Mouse (Mus musculus) cerebellum, postnatal 36 days (tissue): ENCODE results near the gene Tle6.
"Not testable (repeated sequence)": the region's sequence is repeated elsewhere in the genome, so short reads cannot be mapped to it uniquely, and the experiment has no call there.

Experiments
- DNase-seq, 2 experiments: peaks; one replicate each; pipeline ENCODE4 v3.0.0; 2021 to 2022; ENCODE audit warnings: mixed read lengths in 2 of 2

Gene Tle6

DNA sequence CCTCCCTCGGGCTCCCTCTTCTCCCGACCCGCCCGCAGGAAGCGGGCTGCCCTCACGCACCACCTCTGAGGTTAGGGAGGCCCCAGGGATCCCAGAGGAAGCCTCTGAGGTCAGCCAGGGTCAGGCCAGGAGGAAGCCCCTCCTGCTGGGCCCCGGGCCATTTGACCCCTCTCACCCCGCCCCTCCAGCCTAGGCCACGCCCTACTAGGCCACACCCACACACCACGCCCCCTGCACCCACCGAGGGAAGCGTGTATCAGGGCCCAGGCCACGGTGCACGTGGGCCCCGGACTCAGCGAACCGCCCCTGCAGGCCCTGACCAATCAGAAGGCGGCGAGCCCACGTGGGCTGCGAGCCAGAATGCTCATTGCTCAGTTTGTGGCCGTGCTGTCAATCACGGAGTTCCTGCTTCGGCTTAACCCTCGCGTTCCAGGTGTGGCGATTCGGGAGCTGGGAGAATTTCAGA lies at the start of gene Tle6:
Gene Tle6 (minus strand): TSS at position 336 of the 466 bp plus-strand sequence.
- peak; percentile 95 to 96 for DNase-seq

DNA sequence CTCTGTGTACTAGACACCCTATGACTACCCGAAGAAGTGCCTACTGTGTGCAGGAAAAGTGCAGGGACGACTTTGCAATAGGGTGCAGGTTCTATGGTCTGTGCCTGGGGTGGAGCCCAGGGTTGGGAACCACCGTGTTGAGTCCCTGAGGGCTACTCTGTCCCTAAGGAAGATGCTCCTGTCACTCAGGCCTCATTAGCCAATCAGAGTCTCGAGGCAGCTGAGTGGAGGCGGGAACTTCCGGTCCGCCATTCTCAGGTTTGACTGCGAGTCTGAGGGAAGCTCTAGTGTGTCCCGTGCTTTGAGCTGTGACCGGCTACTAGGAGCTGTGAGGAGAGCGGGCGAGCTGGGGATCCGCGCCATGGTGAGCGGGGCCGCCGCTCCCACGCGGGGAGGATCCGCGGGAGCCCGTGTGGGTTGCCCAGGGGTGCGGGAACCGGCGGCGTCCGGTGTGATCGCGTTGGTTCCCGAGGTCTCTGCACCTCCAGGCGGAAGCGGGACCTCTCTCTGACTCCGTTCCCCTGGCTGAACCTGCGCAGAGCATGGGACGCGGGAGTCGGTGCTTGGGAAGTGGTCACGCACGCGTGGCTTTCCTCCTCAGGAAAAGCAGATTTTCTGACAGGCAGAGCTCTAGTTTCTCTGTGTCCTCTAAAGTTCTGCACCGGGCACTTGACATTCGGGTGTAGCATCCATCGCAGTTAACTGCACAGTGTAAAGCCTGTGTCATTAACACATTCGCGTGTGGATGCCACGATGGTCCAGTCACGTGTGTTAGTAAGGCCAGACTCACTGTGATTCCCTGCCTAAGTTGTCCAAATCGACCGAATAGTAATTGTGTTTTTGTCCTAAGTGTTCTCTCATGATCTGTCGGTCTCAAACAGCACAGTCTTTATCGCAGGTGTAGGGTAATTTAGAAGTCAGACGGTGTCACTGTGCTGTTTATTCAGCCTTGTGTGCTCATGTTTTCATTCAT lies 48.2 kb upstream of the Tle6 start, which contains the start of gene Gm10778:
Gene Gm10778 (plus strand): TSS at position 257 of the 973 bp plus-strand sequence.
- peak; percentile 86 to 91 for DNase-seq

DNA sequence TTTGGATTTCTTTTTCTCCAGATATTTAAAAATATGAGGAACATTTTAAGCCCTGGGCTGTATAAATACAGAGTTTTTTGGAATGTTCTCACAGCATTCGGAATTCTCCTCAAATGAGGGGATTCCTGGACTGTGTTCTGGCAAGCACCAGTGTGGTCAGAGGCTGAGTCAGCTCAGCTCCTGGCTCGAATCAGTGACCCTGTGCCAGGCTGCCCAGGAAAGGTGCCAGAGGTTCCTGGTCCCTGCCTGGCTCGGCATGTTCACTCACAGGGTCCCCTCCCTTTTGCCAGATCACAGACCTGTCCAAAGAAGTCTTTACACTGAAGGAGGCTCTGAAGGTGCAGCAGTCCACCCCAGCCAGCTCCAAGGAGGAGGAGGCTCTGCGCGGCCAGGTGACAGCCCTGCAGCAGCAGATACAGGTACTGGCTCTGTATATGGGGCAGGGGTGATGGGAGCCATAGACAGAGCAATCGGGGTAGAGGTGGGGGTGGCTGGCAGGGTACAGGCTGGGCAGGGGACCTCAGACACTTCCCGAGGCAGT lies 45.2 kb upstream of the Tle6 start:
- no peak for DNase-seq

DNA sequence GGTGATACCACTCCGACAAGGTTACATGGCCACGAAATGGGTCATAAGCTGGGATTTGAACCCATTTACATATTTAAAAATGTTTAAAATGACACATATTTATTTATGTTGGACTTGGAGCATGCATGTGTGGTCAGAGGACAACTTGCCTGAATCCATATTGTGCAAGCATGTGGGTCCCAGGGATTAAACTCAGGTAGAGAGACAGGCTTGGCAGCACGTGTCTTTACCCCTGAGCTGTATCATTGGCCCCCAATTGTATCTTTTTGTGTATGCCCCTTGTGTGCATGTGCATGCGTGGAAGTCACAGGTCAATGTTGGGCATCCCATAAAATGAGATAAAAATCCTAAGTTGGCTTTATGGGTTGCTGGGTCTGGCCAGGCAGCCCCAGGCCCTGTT lies 44.5 kb upstream of the Tle6 start:
- DNase-seq, result no peak

DNA sequence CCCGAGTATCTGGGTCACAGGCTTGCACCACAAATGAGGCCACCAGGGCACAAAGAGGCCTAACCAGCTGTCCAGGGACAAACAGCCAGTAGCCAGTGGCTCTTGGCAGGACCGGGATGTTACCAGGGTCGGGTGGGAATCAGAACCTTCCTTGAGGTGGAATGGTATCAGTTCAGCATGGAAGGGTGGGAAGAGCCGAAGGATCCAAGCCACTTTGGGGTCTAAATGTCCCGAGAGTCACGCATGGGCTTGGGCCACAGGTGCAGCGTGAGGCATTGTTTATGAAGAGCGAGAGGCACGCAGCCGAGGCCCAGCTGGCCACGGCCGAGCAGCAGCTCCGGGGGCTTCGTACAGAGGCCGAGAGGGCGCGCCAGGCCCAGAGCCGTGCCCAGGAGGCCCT lies 43.8 kb upstream of the Tle6 start:
- DNase-seq, result no peak

DNA sequence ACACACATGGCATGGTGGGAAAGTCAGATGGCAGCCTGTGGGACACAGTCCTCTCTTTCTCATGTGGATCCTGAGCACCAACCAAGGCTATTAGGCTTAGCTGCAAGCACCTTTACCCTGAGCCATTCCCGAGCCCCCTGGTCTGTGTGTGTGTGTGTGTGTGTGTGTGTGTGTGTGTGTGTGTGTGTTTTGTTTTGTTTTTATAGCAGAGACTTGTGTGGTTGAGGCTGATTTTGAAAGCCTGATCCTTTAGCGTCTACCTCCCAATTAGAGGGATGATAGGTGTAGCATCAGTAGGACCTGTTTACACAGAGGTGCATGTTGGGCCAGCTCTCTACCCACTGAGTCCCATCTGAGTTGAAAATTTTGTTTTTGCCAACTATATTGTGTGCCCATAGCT lies 43.3 kb upstream of the Tle6 start:
- no peak for DNase-seq

DNA sequence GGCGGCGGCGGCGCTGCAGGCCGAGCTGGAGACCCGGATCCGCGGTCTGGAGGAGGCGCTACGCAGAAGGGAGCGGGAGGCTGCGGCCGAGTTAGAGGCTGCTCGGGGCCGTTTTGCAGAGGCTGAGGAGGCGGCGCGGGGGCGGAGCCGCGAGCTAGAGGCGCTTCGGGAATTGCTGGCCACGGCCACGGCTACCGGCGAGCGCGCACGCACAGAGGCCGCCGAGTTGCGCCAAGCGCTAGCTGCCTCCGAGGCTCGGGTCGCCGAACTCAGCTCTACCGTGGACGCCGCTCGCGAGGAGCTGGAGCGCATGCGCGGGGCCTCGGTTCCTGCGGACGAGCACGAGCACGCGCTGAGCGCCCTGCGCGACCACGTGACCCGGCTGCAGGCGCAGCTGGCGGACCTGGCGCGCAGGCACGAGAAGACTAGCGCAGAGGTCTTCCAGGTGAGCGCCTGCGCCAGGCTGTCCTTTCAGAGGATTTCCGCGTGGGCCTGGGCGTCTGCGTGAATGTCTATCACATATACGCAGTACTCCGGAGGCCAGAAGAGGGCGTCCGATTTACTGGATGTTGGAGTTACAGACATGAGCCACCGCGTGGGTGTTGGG lies 42.7 kb upstream of the Tle6 start:
- peak; percentile 96 to 98 for DNase-seq

DNA sequence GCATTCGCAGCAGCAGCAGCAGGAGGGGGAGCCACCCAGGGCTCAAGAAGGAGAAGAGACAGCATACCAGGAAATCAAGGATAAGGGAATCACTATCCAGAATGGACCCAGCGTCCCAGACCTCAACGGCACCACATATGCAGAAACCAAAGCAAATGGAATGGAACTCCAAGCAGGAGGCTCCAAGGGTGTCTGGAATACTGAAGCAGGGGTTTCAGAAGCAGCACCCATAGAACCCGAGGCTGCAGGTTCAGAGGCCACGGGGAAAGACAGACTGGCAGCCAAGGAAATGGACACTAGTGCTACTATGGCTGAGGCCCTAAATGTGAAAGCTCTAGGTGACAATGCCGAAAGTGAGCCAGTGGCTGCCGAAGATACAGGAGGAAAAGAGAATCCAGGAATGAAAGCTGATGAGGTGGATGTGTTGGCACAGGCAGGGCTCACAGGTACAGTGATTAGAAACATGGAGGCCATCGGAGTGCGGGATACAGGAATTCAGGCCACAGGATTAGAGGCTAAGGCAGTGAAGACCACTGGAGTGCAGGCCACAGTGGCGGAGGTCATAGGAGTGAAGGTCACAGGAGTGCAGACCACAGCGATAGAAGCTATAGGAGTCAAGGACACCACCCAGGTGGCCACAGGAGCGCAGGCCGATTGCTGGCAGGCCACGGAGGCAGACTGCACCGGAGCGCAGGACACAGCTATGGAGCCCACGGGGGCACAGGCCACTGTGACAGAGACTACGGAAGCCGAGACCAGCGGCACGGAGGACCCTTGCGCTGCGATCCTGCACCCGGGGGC lies 42.0 kb upstream of the Tle6 start:
- DNase-seq, result no peak

DNA sequence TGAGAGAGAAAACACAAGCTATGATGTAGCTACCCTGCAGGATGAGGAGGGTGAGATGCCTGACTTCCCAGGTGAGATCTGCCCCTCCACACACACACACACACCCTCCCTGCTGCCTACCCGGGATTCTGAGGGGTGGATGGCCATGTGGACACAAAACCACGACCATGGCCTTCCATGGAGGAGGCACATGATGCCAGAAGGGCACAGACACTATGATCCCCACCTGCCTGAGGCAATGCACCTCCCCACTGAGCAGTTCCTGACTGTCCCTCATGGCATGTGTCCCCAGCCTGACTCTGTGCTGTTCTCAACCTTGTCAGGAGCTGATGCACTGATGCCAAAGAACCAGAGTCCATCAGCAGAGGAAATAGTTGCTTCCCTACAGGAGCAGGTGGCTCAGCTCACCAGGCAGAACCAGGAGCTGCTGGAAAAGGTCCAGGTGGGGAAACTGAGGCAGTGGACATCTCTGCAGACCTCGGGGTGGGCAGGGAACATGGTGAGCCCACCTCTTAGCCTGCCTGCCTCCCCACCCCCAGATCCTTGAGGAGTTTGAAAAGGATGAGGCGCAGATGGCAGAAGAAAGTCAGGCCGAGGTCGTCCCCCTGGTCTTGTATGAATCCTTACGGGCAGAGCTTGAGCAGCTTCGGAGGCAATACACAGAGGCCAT lies 41.2 kb upstream of the Tle6 start:
- DNase-seq, result peak; percentile 38 to 46

DNA sequence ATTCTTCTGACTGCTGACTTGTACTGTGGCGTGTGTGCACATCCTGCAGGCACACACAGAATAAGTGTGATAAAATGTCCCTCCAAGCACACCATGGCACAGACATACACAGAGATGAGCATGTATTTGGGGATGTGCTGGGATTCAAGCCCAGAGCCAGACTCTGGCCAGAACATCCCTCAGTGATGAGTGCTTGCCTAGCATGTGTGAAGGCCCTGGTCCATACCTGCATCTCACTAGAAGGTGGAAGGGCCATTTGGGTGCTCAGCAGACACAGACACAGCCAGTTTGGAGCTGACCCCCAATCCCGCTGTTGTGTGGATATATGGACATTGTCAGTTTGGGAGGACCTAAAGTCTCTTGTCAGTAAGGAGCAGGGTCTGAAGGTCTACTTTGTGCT lies 40.7 kb upstream of the Tle6 start:
- no peak for DNase-seq

DNA sequence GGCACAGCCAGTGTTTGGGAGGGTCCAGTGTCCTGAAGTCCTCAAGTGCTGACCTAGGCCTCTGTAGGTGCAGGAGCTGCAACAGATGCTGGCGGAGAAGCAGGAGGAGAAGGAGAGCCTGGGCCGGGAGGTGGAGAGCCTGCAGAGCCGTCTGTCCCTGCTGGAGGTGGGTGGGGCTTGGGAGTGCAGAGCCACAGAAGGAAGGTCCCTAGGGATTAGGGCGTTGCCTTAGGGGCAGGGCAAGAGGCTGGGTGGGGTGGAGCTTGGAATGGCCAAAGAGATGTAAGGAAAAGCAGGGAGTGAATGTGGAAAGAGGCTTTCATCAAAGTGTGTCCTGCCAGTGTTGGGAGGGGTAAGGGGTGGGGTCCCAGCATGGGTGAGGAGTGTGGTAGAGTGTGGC lies 40.0 kb upstream of the Tle6 start:
- DNase-seq, result not testable (repeated sequence)

DNA sequence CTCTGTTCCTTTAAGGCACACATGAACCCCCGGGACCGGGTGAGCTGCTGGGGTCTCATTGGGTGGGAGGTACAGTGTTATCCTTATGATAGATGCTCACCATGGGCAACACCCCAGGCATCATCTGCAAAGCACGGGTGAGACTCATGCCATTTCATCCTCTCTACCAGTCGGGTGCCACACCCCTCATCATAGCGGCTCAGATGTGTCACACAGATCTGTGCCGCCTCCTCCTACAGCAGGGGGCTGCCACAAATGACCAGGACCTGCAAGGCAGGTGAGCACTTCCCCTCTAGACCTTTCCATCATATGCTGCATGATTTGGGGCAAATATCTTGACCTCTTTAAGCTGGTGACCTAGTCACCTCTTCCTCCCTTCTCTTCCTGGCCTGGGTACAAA lies 37.2 kb upstream of the Tle6 start:
- no peak for DNase-seq

DNA sequence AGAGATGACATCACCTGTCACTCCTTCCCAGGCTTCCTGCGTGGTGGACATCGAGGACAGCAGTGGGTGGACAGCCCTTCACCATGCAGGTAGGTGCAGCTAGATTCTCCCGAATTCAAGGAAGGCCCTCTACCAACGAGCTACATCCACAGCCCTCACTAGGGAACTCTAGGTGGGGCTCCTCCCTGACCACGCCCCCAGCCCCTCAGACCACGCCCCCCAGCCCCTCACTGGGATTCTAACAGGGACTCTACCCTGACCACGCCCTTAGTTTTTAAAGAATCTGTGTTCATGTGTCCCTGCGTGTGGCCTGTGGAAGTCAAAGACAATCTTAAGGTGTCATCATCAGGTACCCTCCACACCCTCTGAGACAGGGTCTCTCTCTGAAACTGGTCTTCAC lies 35.5 kb upstream of the Tle6 start:
- DNase-seq, result no peak

DNA sequence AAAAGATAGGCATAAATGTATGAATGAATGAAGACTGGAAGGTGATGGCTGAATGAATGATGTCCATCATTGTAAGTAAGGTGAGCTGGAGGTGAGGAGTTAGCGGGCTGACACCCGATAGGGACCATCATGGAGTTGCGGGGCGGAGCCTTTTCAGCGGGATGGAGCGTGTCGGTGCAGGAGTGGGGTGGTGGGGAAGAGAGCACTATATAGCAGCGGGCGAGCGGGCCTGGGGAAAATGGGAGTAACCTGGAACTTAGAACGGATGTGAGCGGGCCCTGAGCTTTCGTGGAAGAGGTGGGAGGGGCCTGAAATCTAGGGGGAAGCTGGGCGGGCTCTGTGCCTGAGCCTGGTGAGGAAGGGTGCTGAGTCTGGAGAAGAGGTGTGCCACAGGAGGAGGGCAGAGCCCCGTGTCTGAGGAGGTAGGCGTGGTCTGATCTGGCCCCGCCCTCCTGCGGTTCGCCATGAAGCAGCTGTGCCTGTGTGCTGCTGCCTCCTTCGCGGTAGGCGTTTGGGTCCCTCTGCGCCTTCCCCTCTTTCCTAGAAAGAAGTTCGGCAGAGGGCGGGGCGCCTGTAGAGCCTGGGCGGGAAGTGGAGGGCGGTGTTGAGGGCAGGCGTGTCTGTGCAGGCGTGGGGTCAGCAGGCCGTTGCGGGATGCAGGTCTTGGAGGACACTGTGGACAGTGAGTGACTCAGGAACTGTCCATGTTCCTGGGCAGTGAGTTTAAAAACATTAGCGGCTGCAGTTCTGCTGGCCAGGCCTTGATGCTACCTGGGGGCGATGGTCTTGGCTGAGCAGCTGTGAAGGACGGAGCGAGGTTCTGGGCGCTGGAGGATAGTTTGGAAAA lies 32.6 kb upstream of the Tle6 start:
- peak; percentile 69 to 80 for DNase-seq

DNA sequence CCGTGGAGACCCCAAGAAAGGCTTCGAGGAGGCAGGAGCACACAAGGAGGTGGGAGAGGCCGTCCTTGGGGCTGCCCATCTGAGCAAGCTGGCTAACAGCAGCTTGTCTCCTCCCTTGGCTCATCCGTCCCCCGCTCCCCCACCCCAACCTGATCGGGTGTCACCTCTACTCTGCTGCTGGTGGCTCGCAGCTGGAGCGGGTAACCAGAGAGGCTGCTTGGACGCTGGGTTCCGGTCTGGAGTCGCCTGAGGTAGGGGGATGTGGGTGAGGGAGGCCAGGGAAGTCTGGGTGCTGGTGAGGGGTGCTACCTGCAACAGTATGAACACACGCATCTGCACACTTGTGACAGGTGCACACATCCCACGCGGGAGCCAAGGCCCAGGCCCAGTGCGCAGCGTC lies 27.5 kb upstream of the Tle6 start, which contains the start of gene Ankrd24:
Gene Ankrd24 (plus strand): TSS at position 151 of the 400 bp plus-strand sequence.
- no peak for DNase-seq

DNA sequence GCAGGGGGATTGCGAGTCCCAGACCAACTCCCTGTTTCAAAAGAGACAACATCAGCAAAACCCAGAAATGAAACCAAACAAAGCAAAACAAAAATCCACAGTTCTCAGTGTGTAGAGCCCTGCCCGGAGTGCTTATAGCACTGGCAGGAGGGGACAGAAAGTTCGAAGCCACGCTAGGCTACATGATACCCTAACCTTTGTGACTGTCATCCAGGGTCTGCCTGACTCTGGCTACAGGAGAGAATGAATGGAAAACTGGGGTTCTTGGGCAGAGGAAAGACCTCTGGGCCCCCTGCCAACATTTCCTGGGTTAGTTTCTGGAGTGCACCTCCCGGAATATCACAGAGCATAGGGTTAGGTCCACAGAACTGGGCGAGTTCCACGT lies 27.0 kb upstream of the Tle6 start:
- DNase-seq, result peak; percentile 37 to 56

DNA sequence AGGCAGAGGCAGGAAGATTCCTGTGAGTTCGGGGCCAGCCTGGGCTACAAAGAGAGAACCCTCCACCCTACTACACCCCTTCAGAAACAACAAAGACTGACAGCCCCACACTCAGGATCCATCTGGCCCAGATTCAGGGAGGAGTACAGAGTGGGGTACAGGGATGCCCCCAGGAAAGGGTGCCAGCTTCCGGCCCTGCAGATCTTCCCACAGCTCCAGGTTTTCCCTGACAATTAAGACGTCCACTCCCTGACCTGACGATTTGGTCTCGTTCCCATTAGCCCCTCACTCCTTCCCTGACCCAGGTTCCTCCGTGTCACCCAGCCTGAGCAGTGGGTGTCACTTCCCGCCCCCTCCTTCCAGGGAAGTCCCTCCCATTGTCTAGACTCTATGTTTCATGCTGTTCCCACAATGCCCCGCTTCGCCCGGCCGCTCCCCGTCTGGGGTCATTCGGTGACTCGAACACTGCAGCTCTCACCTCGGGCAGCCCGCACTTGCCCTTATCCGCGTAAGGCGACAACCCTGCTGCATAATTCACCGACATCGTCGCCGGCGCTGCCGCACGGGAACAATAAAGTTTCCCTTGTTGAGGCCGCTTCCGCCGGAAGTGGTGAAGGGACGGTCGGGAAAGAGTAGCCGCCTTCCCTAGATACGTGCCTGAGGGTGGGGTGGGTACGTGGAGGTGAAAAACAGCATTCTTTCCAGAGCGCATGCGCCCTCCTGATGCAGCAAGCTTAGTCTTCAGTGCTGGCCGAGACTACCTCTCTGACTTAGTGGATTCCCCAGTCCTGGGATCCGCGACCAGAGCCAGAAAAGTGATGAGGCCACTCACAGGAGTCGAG lies 26.3 kb upstream of the Tle6 start, which contains the start of gene Sirt6:
Gene Sirt6 (minus strand): TSS at position 804 of the 842 bp plus-strand sequence.
- peak; percentile 93 to 94 for DNase-seq

DNA sequence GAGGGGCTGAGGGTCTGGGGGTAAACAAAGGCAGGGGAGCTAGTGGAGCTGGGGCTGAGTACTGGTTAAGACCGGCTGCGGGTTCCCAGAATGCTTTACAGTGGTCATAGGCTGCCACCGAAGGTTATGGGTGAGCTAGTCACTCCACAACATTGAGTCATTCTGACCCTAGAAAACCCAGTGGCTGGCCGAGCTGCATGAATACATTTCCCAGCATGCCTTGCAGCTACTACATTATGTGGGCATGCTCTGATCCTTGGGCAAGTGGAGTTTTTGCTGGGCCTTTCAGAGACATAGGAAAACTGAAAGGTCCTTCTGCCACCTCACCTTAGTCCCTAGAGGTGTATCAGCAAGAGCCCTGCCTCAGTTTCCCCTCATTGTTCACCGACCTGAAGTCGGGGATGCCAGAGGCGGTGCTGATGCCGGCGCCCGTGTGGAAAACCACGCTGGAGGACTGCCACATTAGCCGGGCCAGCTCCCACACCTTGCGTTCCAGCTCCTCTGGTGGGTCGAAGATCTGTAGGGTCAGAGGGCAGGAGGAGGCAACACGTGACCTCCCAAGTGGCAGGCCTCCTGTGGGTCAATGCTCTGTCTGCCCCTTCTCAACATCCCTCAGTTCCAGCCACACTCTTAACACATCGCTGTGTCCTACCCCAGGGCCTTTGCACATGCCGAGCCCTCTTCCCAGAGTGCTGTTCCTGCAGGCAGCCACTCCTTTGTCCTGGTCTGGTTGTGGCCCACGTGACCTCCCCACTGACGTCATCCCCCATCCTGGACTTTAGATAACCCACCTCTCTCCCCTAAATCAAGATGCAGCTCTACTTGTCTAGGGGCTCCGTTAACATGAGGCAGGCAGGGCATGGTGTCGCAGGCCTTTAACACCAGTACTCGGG lies 25.5 kb upstream of the Tle6 start:
- no peak for DNase-seq

DNA sequence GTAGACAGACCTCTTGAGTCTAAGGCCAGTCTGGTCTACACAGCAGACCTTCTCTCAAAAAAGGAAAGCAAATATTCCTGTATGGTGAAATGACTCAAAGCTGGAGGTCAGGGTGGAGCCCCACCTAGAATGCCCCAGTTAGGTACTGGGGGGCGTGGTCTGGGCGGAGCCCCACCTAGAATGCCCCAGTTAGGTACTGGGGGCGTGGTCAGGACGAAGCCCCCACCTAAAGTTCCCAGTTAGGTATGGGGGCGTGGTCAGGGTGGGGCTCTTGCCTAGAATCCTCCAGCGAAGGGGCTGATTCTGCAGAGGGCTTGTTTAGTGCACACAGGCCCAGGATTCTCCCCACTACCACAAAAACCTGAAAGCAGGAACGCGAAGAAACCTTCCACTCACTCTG lies 22.6 kb upstream of the Tle6 start:
- DNase-seq, result no peak
